ENCODE assay signal across 13 mouse cellular contexts in genomic region chr9:68402176-68402845, GRCm38 (mm10).
DNase-seq lines count a peak whose midpoint lies in the region; ATAC-seq and TF ChIP-seq lines count a peak whose summit lies in the region.
"Had no signal": no experiment of that assay in that cellular context is flagged by ENCODE, and none has a peak within 500 bp of the region (broad histone marks: within the 10 kb centered on the region; RNA-seq: fewer than 3 reads in every experiment).

No protein-coding gene starts in this region.

- no peak overlapping the region for H3K4me3 ChIP-seq in embryonic facial prominence, embryonic 14.5 days (ENCODE audit: low read depth, low read length)
- no peak overlapping the region for H3K4me3 ChIP-seq in embryonic facial prominence, embryonic 10.5 days
- H3K4me3 ChIP-seq in lung, adult 2 months (replicated peaks; ENCODE audit: extremely low read depth, low read depth, low read length), result no peak overlapping the region
- no peak overlapping the region for H3K4me3 ChIP-seq in forebrain, embryonic 10.5 days
- H3K4me3 ChIP-seq: heart, embryonic 15.5 days; limb, embryonic 15.5 days had no signal

- H3K9ac ChIP-seq in embryonic facial prominence, embryonic 14.5 days (ENCODE audit: low read depth, low read length), result no peak overlapping the region
- H3K9ac ChIP-seq: heart, embryonic 15.5 days; limb, embryonic 15.5 days had no signal

- peak; percentile 34 for DNase-seq in embryonic facial prominence, embryonic 14.5 days (ENCODE audit: low spot score)
- DNase-seq in embryonic facial prominence, embryonic 10.5 days (ENCODE audit: low spot score), result no peak
- peak; percentile 14 for DNase-seq in lung, postnatal 10 days
- no peak for DNase-seq in lung, adult 2 months
- peak; percentile 2 for DNase-seq in layer of hippocampus, adult 9-11 months
- peak; percentile 2 to 18 for DNase-seq in right cerebral cortex, postnatal 36 days (ENCODE audit: low spot score in 2 of 2)
- no peak for DNase-seq in forebrain, embryonic 10.5 days (ENCODE audit: extremely low spot score, low spot score)
- no peak for DNase-seq in gastrocnemius, postnatal 25 days
- DNase-seq: kidney, adult 8-10 months; thymus, adult 18-20 months had no signal

- H3K9me3 ChIP-seq in embryonic facial prominence, embryonic 14.5 days (ENCODE audit: control insufficient read depth, low read length), result no peaks in the 10 kb centered on the region
- H3K9me3 ChIP-seq in embryonic facial prominence, embryonic 10.5 days, result no peaks in the 10 kb centered on the region
- H3K9me3 ChIP-seq in forebrain, embryonic 10.5 days, result no peaks in the 10 kb centered on the region
- H3K9me3 ChIP-seq: heart, embryonic 15.5 days; limb, embryonic 15.5 days had no signal

- TF ChIP-seq POLR2A in lung, adult 2 months (IDR thresholded peaks at IDR 0.05; ENCODE audit: borderline replicate concordance, extremely low read depth, low read depth, low read length), result no peak

- TF ChIP-seq CTCF in lung, adult 2 months (IDR thresholded peaks at IDR 0.05; ENCODE audit: insufficient read depth, low read length), result no peak

- no peaks in the 10 kb centered on the region for H3K36me3 ChIP-seq in embryonic facial prominence, embryonic 14.5 days (ENCODE audit: control insufficient read depth, insufficient read depth, low read length)
- no peaks in the 10 kb centered on the region for H3K36me3 ChIP-seq in embryonic facial prominence, embryonic 10.5 days (replicated peaks)
- H3K36me3 ChIP-seq in forebrain, embryonic 10.5 days (replicated peaks), result no peaks in the 10 kb centered on the region
- H3K36me3 ChIP-seq: heart, embryonic 15.5 days; limb, embryonic 15.5 days had no signal

- 0 out of 2 replicates have a peak, but pooled peaks cover 3% of the 10 kb centered on the region for H3K4me1 ChIP-seq in embryonic facial prominence, embryonic 14.5 days (ENCODE audit: control insufficient read depth, insufficient read depth, low read length)
- no peaks in the 10 kb centered on the region for H3K4me1 ChIP-seq in embryonic facial prominence, embryonic 10.5 days
- no peaks in the 10 kb centered on the region for H3K4me1 ChIP-seq in lung, adult 2 months (ENCODE audit: control insufficient read depth, insufficient read depth, low read length)
- no peaks in the 10 kb centered on the region for H3K4me1 ChIP-seq in forebrain, embryonic 10.5 days
- H3K4me1 ChIP-seq: heart, embryonic 15.5 days; limb, embryonic 15.5 days had no signal

- H3K27ac ChIP-seq in embryonic facial prominence, embryonic 14.5 days (replicated peaks; ENCODE audit: low read depth, low read length), result no peak overlapping the region
- no peak overlapping the region for H3K27ac ChIP-seq in embryonic facial prominence, embryonic 10.5 days (replicated peaks)
- H3K27ac ChIP-seq in forebrain, embryonic 10.5 days, result no peak overlapping the region
- H3K27ac ChIP-seq: heart, embryonic 15.5 days; limb, embryonic 15.5 days had no signal

- ATAC-seq in embryonic facial prominence, embryonic 14.5 days (ENCODE audit: low read depth), result no peak
- ATAC-seq: midbrain, embryonic 16.5 days had no signal

- no peak overlapping the region for H3K4me2 ChIP-seq in embryonic facial prominence, embryonic 14.5 days (ENCODE audit: low read depth, low read length)
- H3K4me2 ChIP-seq: heart, embryonic 15.5 days; limb, embryonic 15.5 days had no signal

- WGBS in embryonic facial prominence, embryonic 14.5 days, result 71% methylated on average over 8 of the region's 8 CpGs
- 82% methylated on average over 8 of the region's 8 CpGs for WGBS in embryonic facial prominence, embryonic 10.5 days
- WGBS in lung, adult 2 months, result 58% methylated on average over 8 of the region's 8 CpGs
- 89% methylated on average over 8 of the region's 8 CpGs for WGBS in forebrain, embryonic 10.5 days

- no peaks in the 10 kb centered on the region for H3K27me3 ChIP-seq in embryonic facial prominence, embryonic 14.5 days (replicated peaks; ENCODE audit: control insufficient read depth, insufficient read depth, low read length)
- no peaks in the 10 kb centered on the region for H3K27me3 ChIP-seq in embryonic facial prominence, embryonic 10.5 days (replicated peaks; ENCODE audit: low read depth, poor library complexity, severe bottlenecking)
- H3K27me3 ChIP-seq in forebrain, embryonic 10.5 days (ENCODE audit: poor library complexity, severe bottlenecking), result no peaks in the 10 kb centered on the region
- H3K27me3 ChIP-seq: heart, embryonic 15.5 days; limb, embryonic 15.5 days had no signal

Comparison
In these comparisons a context has a peak if more than half of its experiments do, and no peak if none do; other contexts are left out.
1. DNase-seq: peak in embryonic facial prominence, embryonic 14.5 days (single experiment), lung, postnatal 10 days (single experiment), layer of hippocampus, adult 9-11 months (single experiment) and right cerebral cortex, postnatal 36 days (2 of 2); none in embryonic facial prominence, embryonic 10.5 days (single experiment), lung, adult 2 months (single experiment), forebrain, embryonic 10.5 days (single experiment) and gastrocnemius, postnatal 25 days (single experiment).